Mouse (Mus musculus): ENCODE results near the gene Adamtsl1. TPM values are rescaled to one million over a fixed set of nuclear protein-coding genes. Genes with fewer than 3 reads are reported as not detected.

The Adamtsl1 gene
- total RNA-seq, 4 experiments from 2014 or later: 3.1 to 4.7 (median 3.7) TPM

- DNase-seq (ENCODE audit: low spot score in 2 of 2): no peak
Measured at GRCm38 (mm10) chr4:86396672-86397288, 882.8 kb downstream of the Adamtsl1 start.

DNA sequence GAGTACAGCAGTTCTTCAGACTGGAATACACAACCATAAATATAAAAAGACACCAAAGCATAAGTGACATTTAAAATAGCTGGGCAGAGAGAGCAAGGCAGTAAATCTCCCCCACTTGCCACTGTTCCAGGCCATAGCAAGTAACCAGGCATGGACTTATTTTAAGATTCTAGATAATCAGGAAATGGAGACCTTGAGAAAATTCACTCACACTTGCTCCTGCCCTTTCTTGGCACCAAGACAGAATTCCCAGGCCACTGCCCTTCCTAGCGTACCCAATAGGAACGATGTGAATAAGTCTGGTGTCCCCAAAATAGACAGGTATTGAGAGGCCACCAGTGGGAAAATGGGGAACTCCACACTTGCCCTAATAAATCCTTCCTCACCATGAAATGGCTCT lies 883.5 kb downstream of the Adamtsl1 start:
- DNase-seq (ENCODE audit: low spot score in 2 of 2): no peak

- no peak for DNase-seq (ENCODE audit: low spot score in 2 of 2)
Measured at GRCm38 (mm10) chr4:86401116-86401515, 887.1 kb downstream of the Adamtsl1 start.

- no peak for DNase-seq (ENCODE audit: low spot score in 2 of 2)
Measured at GRCm38 (mm10) chr4:86406501-86407199, 892.7 kb downstream of the Adamtsl1 start.

DNA sequence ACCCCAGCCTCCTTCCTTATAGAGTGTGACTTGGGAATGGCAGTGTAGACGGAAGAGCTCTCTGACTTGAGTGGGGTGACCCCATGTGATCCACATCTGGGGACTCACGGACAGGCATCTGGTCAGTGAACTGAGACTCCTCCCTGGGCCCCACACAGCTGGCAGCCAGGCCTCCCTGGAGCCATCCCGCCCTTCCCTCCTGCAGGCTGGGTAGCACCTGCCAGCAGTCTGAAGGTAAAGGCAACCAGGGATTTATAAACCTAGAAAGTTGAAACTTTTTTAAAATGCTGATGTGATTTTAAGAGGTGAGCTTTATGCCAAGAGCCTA lies 893.2 kb downstream of the Adamtsl1 start:
- DNase-seq (ENCODE audit: low spot score in 2 of 2): no peak

GRCm38 (mm10) chr4:86408421-86408820 lies 894.4 kb downstream of the Adamtsl1 start:
- no peak for DNase-seq (ENCODE audit: low spot score in 2 of 2)

DNA sequence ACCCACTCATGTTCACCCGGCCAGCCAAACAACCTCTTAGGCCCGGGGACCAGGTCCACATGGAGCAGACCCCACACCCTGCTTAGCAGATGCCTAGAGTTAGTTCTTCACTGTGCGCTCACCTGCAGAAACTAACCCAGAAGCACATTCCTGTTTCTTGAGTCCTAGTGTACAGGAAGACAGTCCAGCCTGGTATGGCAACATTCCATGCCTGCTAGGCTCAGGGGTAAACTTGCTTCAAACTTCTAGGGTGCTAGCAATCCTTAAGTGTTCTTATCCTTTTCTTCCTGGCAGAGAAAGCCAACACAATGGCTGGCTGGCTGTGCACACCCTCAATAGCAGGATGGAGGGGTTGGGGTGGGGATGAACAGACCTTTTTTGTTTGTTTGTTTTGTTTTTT lies 897.0 kb downstream of the Adamtsl1 start:
- DNase-seq (ENCODE audit: low spot score in 2 of 2): no peak

DNA sequence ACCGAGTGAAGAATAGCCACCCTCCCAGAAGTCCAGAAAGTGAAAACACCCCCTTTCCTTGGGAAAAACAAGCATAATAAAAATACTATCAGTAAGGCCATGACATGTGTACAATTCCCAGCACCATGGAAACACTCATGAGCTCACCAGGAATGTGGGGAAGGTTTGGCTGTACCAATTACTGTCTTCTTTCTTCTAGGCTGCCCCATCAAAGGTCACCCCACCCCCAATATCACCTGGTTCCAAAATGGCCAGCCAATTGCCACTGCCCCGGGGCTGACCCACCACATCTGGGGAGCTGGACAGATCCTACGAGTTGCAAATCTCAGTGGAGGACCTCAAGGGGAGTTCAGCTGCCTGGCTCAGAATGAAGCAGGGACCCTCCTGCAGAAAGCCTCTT lies 899.4 kb downstream of the Adamtsl1 start:
- DNase-seq (ENCODE audit: low spot score in 2 of 2): no peak

DNA sequence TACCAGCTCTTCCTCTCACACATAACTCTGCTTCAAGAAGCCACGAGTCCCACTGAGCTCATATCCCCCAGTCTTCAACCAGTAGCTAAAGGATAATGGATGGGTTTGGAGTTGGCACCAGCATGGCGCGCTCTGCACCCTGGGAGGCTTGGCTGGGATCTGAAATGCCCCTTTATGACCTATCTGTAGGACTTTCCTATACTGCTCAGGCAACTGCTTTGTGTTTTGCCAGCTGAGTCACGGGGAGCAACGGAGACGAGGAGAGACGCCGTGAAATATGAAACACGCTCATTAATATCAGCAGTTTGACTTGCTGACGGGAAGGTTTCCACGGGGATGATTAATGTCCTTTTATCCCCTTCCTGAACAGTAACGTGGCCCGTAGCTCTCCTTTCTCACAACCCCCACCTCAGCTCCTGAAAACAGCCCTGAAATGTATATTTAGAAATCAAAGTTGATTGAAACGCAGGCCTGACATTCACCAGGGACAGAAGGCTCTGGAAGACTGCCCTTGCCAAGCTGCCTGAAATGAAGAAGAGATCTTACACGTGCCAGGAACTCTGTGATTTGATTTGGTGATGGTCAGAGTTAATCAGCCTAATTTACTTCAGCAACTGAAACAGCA lies 902.5 kb downstream of the Adamtsl1 start:
- no peak for DNase-seq (ENCODE audit: low spot score in 2 of 2)

DNA sequence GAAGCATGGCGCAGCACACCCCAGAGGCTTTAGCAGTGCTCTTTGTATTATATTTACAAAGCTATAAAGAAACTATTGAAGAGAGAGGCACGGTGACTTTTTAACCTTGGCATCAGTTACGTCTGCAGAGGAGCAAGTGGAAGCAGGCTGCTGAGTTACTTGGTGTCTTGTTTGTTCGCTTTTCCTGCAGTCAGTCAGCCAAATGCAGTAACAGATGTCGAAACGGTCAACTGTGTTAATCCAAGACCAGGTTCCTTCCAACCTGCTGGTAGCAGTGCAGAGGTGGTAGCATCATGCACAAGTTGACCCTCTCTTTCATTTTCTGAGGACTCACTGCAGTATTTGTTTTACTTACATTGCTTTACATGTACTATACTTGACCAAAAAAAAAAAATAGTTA lies 908.6 kb downstream of the Adamtsl1 start:
- no peak for DNase-seq (ENCODE audit: low spot score in 2 of 2)

DNA sequence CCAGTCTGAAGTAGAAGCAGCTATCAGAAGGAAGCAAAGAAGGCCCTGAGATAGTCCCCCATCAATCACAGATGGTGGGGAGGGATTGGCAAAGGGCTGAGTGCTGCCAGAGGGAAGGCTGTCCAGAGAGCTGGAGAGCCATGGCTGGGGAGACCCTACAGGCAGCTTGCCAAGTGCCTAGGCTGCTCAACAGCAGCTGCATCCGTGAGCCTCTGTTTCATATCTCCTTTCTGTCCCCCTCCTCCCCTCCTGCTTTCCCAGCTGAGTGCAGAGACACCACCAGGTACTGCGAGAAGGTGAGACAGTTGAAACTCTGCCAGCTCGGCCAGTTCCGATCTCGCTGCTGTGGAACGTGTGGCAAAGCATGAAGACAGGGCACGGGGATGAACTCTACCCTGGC lies 911.6 kb downstream of the Adamtsl1 start:
- no peak for DNase-seq (ENCODE audit: low spot score in 2 of 2)

DNA sequence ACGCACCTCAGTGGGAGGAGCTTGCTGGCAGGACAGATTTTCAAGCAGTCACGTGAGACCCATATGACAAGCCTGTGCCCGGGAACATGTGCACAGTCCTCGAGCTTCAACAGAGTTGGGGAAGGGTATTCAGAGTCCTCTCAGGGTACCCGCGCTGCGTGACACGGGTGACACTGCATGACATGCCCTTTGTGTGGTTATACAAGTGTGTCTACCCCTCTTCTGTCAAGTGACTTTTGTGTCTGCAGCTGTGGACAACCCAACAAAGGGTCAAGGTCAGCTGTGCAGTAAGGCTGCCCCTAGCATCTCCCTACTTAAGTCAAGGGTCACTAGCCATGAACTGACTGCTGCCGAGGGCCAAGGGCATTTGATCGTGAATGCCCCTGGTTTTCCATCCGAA lies 912.6 kb downstream of the Adamtsl1 start:
- DNase-seq (ENCODE audit: low spot score in 2 of 2): no peak

DNA sequence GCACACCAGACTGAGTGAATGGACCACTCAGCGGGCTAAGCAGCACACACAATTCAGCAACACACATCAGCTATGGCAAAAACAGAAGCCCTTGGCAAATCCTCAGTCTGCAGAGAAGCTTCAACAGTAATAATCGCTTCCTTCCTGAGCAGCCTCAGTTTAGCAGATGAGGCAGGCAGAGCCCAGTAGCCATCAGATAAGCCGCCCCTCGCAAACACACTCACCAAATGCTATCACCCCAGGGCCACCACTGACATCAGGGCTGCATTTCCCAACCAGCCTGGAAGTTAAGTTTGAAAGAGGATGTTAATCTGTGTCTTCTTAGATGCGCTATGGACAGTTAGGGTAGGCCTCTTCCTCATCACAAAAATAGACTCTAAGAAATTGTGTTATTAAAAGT lies 913.3 kb downstream of the Adamtsl1 start:
- DNase-seq (ENCODE audit: low spot score in 2 of 2): no peak

GRCm38 (mm10) chr4:86428091-86428745 lies 914.2 kb downstream of the Adamtsl1 start:
- no peak for DNase-seq (ENCODE audit: low spot score in 2 of 2)

DNA sequence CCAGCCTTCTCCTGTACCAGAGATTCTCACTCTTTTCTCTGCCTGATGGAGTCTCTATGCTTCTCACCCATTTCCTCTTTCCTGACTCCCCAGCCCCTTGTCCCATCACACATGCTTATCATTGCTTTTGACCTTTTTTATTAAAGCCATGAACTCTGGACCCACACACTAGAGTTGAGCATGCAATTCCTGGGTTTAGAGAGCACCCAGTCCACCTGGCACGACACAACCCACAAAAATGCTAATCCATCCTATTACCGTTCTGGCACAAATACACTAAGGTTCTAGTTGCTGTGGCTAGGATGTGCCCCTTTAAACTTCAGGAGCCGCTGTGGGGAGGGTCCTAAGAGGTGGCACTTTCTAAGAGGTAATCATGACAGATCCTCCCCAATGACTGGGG lies 921.7 kb downstream of the Adamtsl1 start:
- DNase-seq (ENCODE audit: low spot score in 2 of 2): no peak

- no peak for DNase-seq (ENCODE audit: low spot score in 2 of 2)
Measured at GRCm38 (mm10) chr4:86436336-86436735, 922.4 kb downstream of the Adamtsl1 start.

GRCm38 (mm10) chr4:86450468-86450867 lies 936.5 kb downstream of the Adamtsl1 start:
- no peak for DNase-seq (ENCODE audit: low spot score in 2 of 2)

- DNase-seq (ENCODE audit: low spot score in 2 of 2): no peak
Measured at GRCm38 (mm10) chr4:86464808-86465207, 950.8 kb downstream of the Adamtsl1 start.

Data from gastrocnemius, adult 8-10 months (tissue).